Mouse (Mus musculus): ENCODE measurements around the gene Nkx1-2. TPM values are rescaled to one million over a fixed set of nuclear protein-coding genes. Genes with fewer than 3 reads are reported as not detected.

Gene Nkx1-2
- not detected for total RNA-seq (2021)
- long read RNA-seq, experiment 1: 0 reads
- long read RNA-seq, experiment 2: 0 reads

- DNase-seq (ENCODE audit: extremely low spot score in 1 of 2, low spot score in 2 of 2): no peak
- intact Hi-C loops (cut with DNase I): no loop called here
- TF ChIP-seq CTCF (IDR thresholded peaks at IDR 0.05): no peak
- Histone ChIP-seq H3K4me3 (no peak within 1 kb of the TSS; the same call in 1 of the 2 replicates), H3K27ac (no peak within 1 kb of the TSS)
Observed at GRCm38 (mm10) chr7:132599071-132599975, at the start of gene Nkx1-2. Nkx1-2 (minus strand) TSS chr7:132599637.

GRCm38 (mm10) chr7:132646514-132646913 is 47.1 kb upstream of the Nkx1-2 start:
- Histone ChIP-seq H3K4me3 (no peak overlapping the region), H3K27ac (no peak overlapping the region)
- TF ChIP-seq CTCF (IDR thresholded peaks at IDR 0.05): no peak
- intact Hi-C loops (cut with DNase I): no loop called here
- DNase-seq (ENCODE audit: extremely low spot score in 1 of 2, low spot score in 2 of 2): no peak

GRCm38 (mm10) chr7:132644605-132645279 is 45.3 kb upstream of the Nkx1-2 start:
- Histone ChIP-seq H3K4me3 (no peak overlapping the region), H3K27ac (no peak overlapping the region)
- intact Hi-C loops (cut with DNase I): no loop called here
- no peak for DNase-seq (ENCODE audit: extremely low spot score in 1 of 2, low spot score in 2 of 2)
- TF ChIP-seq CTCF (IDR thresholded peaks at IDR 0.05): no peak

- intact Hi-C loops (cut with DNase I): no loop called here
- Histone ChIP-seq H3K27ac (no peak overlapping the region), H3K4me3 (no peak overlapping the region)
- no peak for TF ChIP-seq CTCF (IDR thresholded peaks at IDR 0.05)
- DNase-seq (ENCODE audit: extremely low spot score in 1 of 2, low spot score in 2 of 2): no peak
Observed at GRCm38 (mm10) chr7:132641606-132642005, 42.2 kb upstream of the Nkx1-2 start.

GRCm38 (mm10) chr7:132640946-132641345 is 41.5 kb upstream of the Nkx1-2 start:
- no peak overlapping the region for H3K4me3 ChIP-seq
- no peak overlapping the region for H3K27ac ChIP-seq
- intact Hi-C loops (cut with DNase I): no loop called here
- no peak for TF ChIP-seq CTCF (IDR thresholded peaks at IDR 0.05)
- no peak for DNase-seq (ENCODE audit: extremely low spot score in 1 of 2, low spot score in 2 of 2)

GRCm38 (mm10) chr7:132638446-132639087 is 39.1 kb upstream of the Nkx1-2 start:
- no peak for DNase-seq (ENCODE audit: extremely low spot score in 1 of 2, low spot score in 2 of 2)
- intact Hi-C loops (cut with DNase I): loop anchor here (5.0 kb wide), 2 partner anchors 61 to 411 kb away; partner anchors contain the start of gene Oat
- Histone ChIP-seq H3K27ac (no peak overlapping the region), H3K4me3 (no peak overlapping the region)
- TF ChIP-seq CTCF (IDR thresholded peaks at IDR 0.05): peak; percentile 86

- intact Hi-C loops (cut with DNase I): loop anchor here (5.0 kb wide), 2 partner anchors 60 to 410 kb away; partner anchors contain the start of gene Oat
- DNase-seq (ENCODE audit: extremely low spot score in 1 of 2, low spot score in 2 of 2): no peak
- TF ChIP-seq CTCF (IDR thresholded peaks at IDR 0.05): no peak
- H3K27ac ChIP-seq: no peak overlapping the region
- no peak overlapping the region for H3K4me3 ChIP-seq
Observed at GRCm38 (mm10) chr7:132637292-132637691, 37.9 kb upstream of the Nkx1-2 start.

- DNase-seq (ENCODE audit: extremely low spot score in 1 of 2, low spot score in 2 of 2): peak; percentile 46 to 53
- H3K4me3 ChIP-seq: no peak overlapping the region
- peak overlapping the region; percentile 44; the same call in 1 of the 2 replicates for H3K27ac ChIP-seq
- no peak for TF ChIP-seq CTCF (IDR thresholded peaks at IDR 0.05)
- intact Hi-C loops (cut with DNase I): no loop called here
Observed at GRCm38 (mm10) chr7:132631313-132631712, 31.9 kb upstream of the Nkx1-2 start.

- Histone ChIP-seq H3K27ac (no peak overlapping the region), H3K4me3 (no peak overlapping the region)
- no peak for DNase-seq (ENCODE audit: extremely low spot score in 1 of 2, low spot score in 2 of 2)
- no peak for TF ChIP-seq CTCF (IDR thresholded peaks at IDR 0.05)
- intact Hi-C loops (cut with DNase I): no loop called here
Observed at GRCm38 (mm10) chr7:132627448-132627847, 28.0 kb upstream of the Nkx1-2 start.

GRCm38 (mm10) chr7:132626174-132626573 is 26.7 kb upstream of the Nkx1-2 start:
- DNase-seq (ENCODE audit: extremely low spot score in 1 of 2, low spot score in 2 of 2): no peak
- no peak overlapping the region for H3K27ac ChIP-seq
- H3K4me3 ChIP-seq: no peak overlapping the region
- no peak for TF ChIP-seq CTCF (IDR thresholded peaks at IDR 0.05)
- intact Hi-C loops (cut with DNase I): no loop called here

GRCm38 (mm10) chr7:132624161-132624560 is 24.7 kb upstream of the Nkx1-2 start:
- Histone ChIP-seq H3K27ac (no peak overlapping the region), H3K4me3 (no peak overlapping the region)
- intact Hi-C loops (cut with DNase I): no loop called here
- DNase-seq (ENCODE audit: extremely low spot score in 1 of 2, low spot score in 2 of 2): no peak
- no peak for TF ChIP-seq CTCF (IDR thresholded peaks at IDR 0.05)

All from left cerebral cortex, adult 2 months (tissue).